8 mouse cellular contexts compared by ENCODE assay signal in the genomic region with DNA sequence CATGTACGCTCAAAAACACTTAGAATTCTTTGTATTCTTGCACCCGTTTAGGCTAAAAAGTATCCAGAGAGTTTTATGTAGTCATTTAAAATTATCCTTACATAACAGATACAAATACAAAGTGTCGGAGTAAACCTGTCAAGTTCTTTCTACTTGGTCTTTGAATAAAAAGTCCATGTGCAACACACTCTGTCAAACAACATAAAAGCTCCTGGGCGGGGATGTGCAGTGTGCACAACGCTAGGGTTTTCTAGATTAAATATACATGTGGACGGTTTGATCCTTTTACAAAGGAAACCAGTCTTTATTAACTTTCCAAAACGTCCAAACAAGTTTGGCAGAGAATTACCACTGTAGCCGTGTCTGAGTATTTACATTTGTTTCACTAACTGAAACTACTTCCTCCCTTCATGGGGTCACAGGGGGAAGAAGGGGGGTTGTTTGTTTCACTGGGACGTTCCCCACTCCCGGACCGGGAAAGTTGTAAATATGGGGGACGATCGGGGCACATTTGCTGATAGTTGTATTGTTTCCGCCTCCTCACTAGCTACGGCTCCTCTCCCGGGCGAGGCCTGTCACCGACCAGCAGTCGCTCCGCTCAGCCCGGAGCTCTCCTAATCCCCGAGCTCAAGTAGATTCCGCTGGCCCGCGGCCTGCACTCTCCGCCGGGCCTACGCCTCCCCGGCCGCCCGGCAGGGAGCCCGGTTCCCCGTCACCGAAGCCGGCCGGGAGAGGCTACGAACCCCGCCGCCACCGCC. TPM values are rescaled to one million over a fixed set of nuclear protein-coding genes. Genes with fewer than 3 reads are reported as not detected.
DNase-seq lines count a peak whose midpoint lies in the region; ATAC-seq and TF ChIP-seq lines count a peak whose summit lies in the region.

No protein-coding gene starts in this region.

- H3K9ac ChIP-seq in heart, embryonic 12.5 days: peak overlapping the region; percentile 99
- peak overlapping the region; percentile 99 for H3K9ac ChIP-seq in kidney, embryonic 16.5 days (replicated peaks; ENCODE audit: low read length)
- H3K9ac ChIP-seq in liver, embryonic 14.5 days (replicated peaks): peak overlapping the region; percentile 95
- H3K9ac ChIP-seq in neural tube, embryonic 12.5 days: peak overlapping the region; percentile 99
- peak overlapping the region; percentile 98 for H3K9ac ChIP-seq in stomach, postnatal 0 days (ENCODE audit: low read length)

- H3K4me1 ChIP-seq in heart, embryonic 12.5 days (replicated peaks): peaks cover 11% of the 10 kb centered on the region; the same call in 1 of the 2 replicates
- H3K4me1 ChIP-seq in kidney, embryonic 16.5 days (ENCODE audit: insufficient read depth, low read length): peaks cover 14% of the 10 kb centered on the region
- H3K4me1 ChIP-seq in liver, embryonic 14.5 days (replicated peaks; ENCODE audit: control insufficient read depth in 2 of 2, insufficient read depth in 2 of 2, low read length in 1 of 2): peaks cover 8% of the 10 kb centered on the region in 2 experiments
- H3K4me1 ChIP-seq in neural tube, embryonic 12.5 days: peaks cover 23% of the 10 kb centered on the region
- H3K4me1 ChIP-seq in stomach, postnatal 0 days (replicated peaks; ENCODE audit: control insufficient read depth, insufficient read depth): no peaks in the 10 kb centered on the region; the same call in 1 of the 2 replicates

- WGBS in heart, embryonic 12.5 days: under 1% methylated on average over 40 of the region's 40 CpGs
- under 1% methylated on average over 39 of the region's 40 CpGs for WGBS in kidney, embryonic 16.5 days
- WGBS in liver, embryonic 14.5 days (ENCODE audit: insufficient replicate concordance): under 1% methylated on average over 37 of the region's 40 CpGs
- WGBS in neural tube, embryonic 12.5 days: under 1% methylated on average over 40 of the region's 40 CpGs
- WGBS in stomach, postnatal 0 days: under 1% methylated on average over 39 of the region's 40 CpGs

- no peak for TF ChIP-seq EP300 in liver, embryonic 14.5 days (IDR thresholded peaks at IDR 0.05; ENCODE audit: low read depth)
- TF ChIP-seq EP300 in stomach, postnatal 0 days (optimal IDR thresholded peaks at IDR 0.05): no peak

- H3K36me3 ChIP-seq in heart, embryonic 12.5 days: no peaks in the 10 kb centered on the region
- no peaks in the 10 kb centered on the region for H3K36me3 ChIP-seq in kidney, embryonic 16.5 days (ENCODE audit: insufficient read depth, low read length)
- H3K36me3 ChIP-seq in liver, embryonic 14.5 days (replicated peaks; ENCODE audit: control insufficient read depth, insufficient read depth, low read depth): no peaks in the 10 kb centered on the region
- H3K36me3 ChIP-seq in neural tube, embryonic 12.5 days: no peaks in the 10 kb centered on the region
- H3K36me3 ChIP-seq in stomach, postnatal 0 days (ENCODE audit: control insufficient read depth, insufficient read depth, low read length): no peaks in the 10 kb centered on the region

- H3K27ac ChIP-seq in heart, embryonic 12.5 days (ENCODE audit: poor library complexity, severe bottlenecking): peak overlapping the region; percentile 99
- H3K27ac ChIP-seq in kidney, embryonic 16.5 days (ENCODE audit: low read length): peak overlapping the region; percentile 100
- H3K27ac ChIP-seq in liver, embryonic 14.5 days: peak overlapping the region; percentile 82
- H3K27ac ChIP-seq in neural tube, embryonic 12.5 days: peak overlapping the region; percentile 98
- peak overlapping the region; percentile 100 for H3K27ac ChIP-seq in stomach, postnatal 0 days (replicated peaks)

- peak; percentile 86 for DNase-seq in brain, adult 2 months (ENCODE audit: low read depth, low spot score)
- DNase-seq in liver, embryonic 14.5 days (ENCODE audit: low read depth in 3 of 3, low spot score in 3 of 3): peak in 1 of 3 experiments; percentile 47
- peak; percentile 78 for DNase-seq in stomach, postnatal 0 days (ENCODE audit: low spot score)

- H3K4me3 ChIP-seq in heart, embryonic 12.5 days: peak overlapping the region; percentile 97
- H3K4me3 ChIP-seq in kidney, embryonic 16.5 days (ENCODE audit: low read length): peak overlapping the region; percentile 97
- peak overlapping the region; percentile 95 for H3K4me3 ChIP-seq in liver, embryonic 14.5 days (ENCODE audit: insufficient read depth in 1 of 2, low read depth in 2 of 2, low read length in 2 of 2)
- H3K4me3 ChIP-seq in neural tube, embryonic 12.5 days: peak overlapping the region; percentile 97
- peak overlapping the region; percentile 97 for H3K4me3 ChIP-seq in stomach, postnatal 0 days (ENCODE audit: low read depth, low read length)

- no peaks in the 10 kb centered on the region for H3K27me3 ChIP-seq in heart, embryonic 12.5 days (replicated peaks)
- H3K27me3 ChIP-seq in kidney, embryonic 16.5 days (ENCODE audit: insufficient read depth, low read length): no peaks in the 10 kb centered on the region
- H3K27me3 ChIP-seq in liver, embryonic 14.5 days (ENCODE audit: control insufficient read depth, insufficient read depth, low read length): no peaks in the 10 kb centered on the region
- no peaks in the 10 kb centered on the region for H3K27me3 ChIP-seq in neural tube, embryonic 12.5 days (replicated peaks)
- H3K27me3 ChIP-seq in stomach, postnatal 0 days (ENCODE audit: control insufficient read depth, insufficient read depth, low read length): no peaks in the 10 kb centered on the region

- H3K9me3 ChIP-seq in heart, embryonic 12.5 days (replicated peaks): no peaks in the 10 kb centered on the region
- no peaks in the 10 kb centered on the region for H3K9me3 ChIP-seq in kidney, embryonic 16.5 days (ENCODE audit: low read length)
- H3K9me3 ChIP-seq in liver, embryonic 14.5 days (ENCODE audit: control insufficient read depth, low read length): no peaks in the 10 kb centered on the region
- H3K9me3 ChIP-seq in neural tube, embryonic 12.5 days: no peaks in the 10 kb centered on the region
- H3K9me3 ChIP-seq in stomach, postnatal 0 days (ENCODE audit: control insufficient read depth, low read length): no peaks in the 10 kb centered on the region

- peak overlapping the region; percentile 80 for H3K4me2 ChIP-seq in heart, embryonic 12.5 days
- peak overlapping the region; percentile 64 for H3K4me2 ChIP-seq in kidney, embryonic 16.5 days (replicated peaks; ENCODE audit: low read depth, low read length)
- peak overlapping the region; percentile 80 for H3K4me2 ChIP-seq in liver, embryonic 14.5 days (ENCODE audit: low read depth)
- H3K4me2 ChIP-seq in neural tube, embryonic 12.5 days (replicated peaks): peak overlapping the region; percentile 93
- H3K4me2 ChIP-seq in stomach, postnatal 0 days (replicated peaks; ENCODE audit: low read depth): peak overlapping the region; percentile 72

- peak; percentile 20 for ATAC-seq in CD4-positive, CD25-positive, alpha-beta regulatory T cell, adult 4 months
- peak; percentile 48 for ATAC-seq in erythroblast, adult 5-6 weeks (replicated peaks; ENCODE audit: low FRiP score, poor library complexity, severe bottlenecking)
- ATAC-seq in heart, embryonic 12.5 days (ENCODE audit: insufficient number of reproducible peaks, low FRiP score): peak; percentile 53
- ATAC-seq in kidney, embryonic 16.5 days (ENCODE audit: low FRiP score, low TSS enrichment): peak; percentile 62
- peak; percentile 59 for ATAC-seq in liver, embryonic 14.5 days (ENCODE audit: insufficient read depth)
- peak; percentile 29 for ATAC-seq in neural tube, embryonic 12.5 days (ENCODE audit: low FRiP score, low read depth)
- ATAC-seq in stomach, postnatal 0 days (ENCODE audit: low FRiP score, low TSS enrichment): peak; percentile 59

- no peak for TF ChIP-seq CTCF in liver, embryonic 14.5 days (IDR thresholded peaks at IDR 0.05; ENCODE audit: low read depth)
- TF ChIP-seq CTCF in stomach, postnatal 0 days (IDR thresholded peaks at IDR 0.05; ENCODE audit: low read depth): no peak

RNA-seq across cellular contexts. Expression of gene Nipbl, which starts 0.9 kb away (rescaled TPM):
- polyA plus RNA-seq in CD4-positive, CD25-positive, alpha-beta regulatory T cell, adult 4 months (2017; shearing (Covaris generic)): 10 to 100 TPM; 49.6 to 51.7 TPM
- total RNA-seq in erythroblast, adult 5-6 weeks (2015; ENCODE audit: low replicate concordance): 40.3 and 41.7 TPM in 2 replicates
- total RNA-seq in erythroblast, adult 5-6 weeks (2017; ENCODE audit: low replicate concordance): 49.8 and 56.5 TPM in 2 replicates
- 13.3 and 13.6 TPM in 2 replicates for polyA plus RNA-seq in heart, embryonic 12.5 days (2016; fragmentation: Nextera tagmentation; extraction: Ambion mirVana)
- 17.5 and 18.9 TPM in 2 replicates for polyA plus RNA-seq in kidney, embryonic 16.5 days (2015; fragmentation: Nextera tagmentation; extraction: Ambion mirVana)
- polyA plus RNA-seq in liver, embryonic 14.5 days (2012; rRNA removed): 3.5 and 5.7 TPM in 2 replicates
- polyA plus RNA-seq in liver, embryonic 14.5 days (2014; fragmentation: Nextera tagmentation; extraction: Ambion mirVana): 6.7 and 6.9 TPM in 2 replicates
- 21.3 and 21.8 TPM in 2 replicates for polyA plus RNA-seq in neural tube, embryonic 12.5 days (2016; fragmentation: Nextera tagmentation; extraction: Ambion mirVana)
- 8.8 and 9.1 TPM in 2 replicates for polyA plus RNA-seq in stomach, postnatal 0 days (2015; fragmentation: Nextera tagmentation; extraction: Ambion mirVana)
